Mouse (Mus musculus): ENCODE data around the gene Fryl. TPM values are rescaled to one million over a fixed set of nuclear protein-coding genes. Genes with fewer than 3 reads are reported as not detected.

Gene Fryl
- polyA plus RNA-seq, 1 experiment = 69.8 TPM

DNA sequence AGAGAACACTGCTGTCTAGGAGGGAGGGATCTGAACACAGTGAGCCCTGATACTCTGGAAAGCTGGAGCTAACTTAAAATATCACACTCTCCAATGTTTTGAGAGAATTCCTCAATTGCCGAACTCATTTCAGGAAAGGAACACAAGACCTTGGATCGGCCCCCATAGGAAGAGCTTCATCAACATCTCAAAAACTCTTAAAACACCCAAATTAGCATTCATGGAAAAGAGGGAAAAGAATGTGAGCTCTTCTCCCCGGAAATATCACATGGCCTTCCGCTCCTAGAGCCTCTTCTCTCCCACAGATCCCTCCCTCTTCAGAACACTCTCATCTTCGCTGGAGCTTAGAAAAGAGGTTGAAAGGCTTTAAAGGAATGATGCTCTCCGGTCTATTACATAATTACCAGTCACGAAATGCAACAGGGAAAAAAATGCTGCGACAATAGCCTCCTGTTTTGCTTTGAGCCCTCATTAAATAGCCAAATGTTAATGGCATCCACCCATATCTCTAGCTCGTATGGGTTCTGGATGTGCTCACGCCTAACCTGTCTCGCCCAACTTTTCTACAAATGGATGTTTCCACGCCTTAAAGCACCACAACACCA, 84.4 kb downstream of the Fryl start:
- no peak for TF ChIP-seq POLR2A (IDR thresholded peaks at IDR 0.05; ENCODE audit: borderline replicate concordance, extremely low read depth, insufficient read depth, insufficient read length, poor library complexity, severe bottlenecking)
- TF ChIP-seq CTCF (IDR thresholded peaks at IDR 0.05; ENCODE audit: borderline replicate concordance, extremely low read depth, insufficient read depth, insufficient read length) = no peak
- DNase-seq (ENCODE audit: low read depth) = no peak

DNA sequence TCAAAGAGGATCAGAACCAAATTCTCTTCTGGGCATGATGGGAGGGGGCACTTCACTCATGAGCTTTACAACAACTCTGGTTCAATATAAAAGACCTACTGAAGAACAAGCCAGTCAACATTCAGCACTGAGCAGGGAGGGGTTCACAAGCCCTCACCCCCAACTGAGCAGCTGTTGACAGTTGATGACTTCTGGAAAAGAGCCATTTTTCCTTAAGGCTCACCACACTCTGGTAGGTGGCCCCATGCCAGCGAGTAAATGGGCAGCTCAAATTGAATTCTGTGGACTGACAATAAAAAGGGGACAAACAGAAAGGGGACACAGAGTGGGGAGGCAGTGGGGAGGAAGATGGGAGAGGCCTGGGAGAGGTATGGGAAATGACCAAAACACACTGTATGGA, 85.2 kb downstream of the Fryl start:
- peak; percentile 84 for DNase-seq (ENCODE audit: low read depth)
- no peak for TF ChIP-seq CTCF (IDR thresholded peaks at IDR 0.05; ENCODE audit: borderline replicate concordance, extremely low read depth, insufficient read depth, insufficient read length)
- TF ChIP-seq POLR2A (IDR thresholded peaks at IDR 0.05; ENCODE audit: borderline replicate concordance, extremely low read depth, insufficient read depth, insufficient read length, poor library complexity, severe bottlenecking) = no peak

DNA sequence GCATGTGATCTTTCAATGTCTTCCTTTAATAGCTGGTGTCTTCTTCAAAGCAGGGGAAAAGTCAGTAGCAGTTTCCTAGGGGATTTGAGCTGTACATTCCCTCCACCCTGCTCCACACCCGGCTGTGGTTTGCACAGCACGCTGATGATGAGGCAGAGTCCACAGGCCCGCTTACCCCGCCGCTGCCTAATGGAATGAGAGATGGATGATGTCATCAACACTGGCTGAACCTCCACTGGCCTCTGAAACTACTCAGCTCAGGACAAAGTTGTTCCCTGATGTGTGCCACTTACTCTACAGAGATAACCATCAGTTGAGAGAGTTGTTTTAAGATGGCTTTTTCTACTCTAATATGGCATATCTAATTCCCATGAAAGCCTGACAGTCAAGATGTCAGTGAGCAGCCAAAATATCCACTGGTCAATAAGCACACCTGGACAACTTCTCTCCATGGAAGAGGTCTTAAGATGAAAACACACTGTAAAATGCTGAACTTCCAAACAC, 87.6 kb downstream of the Fryl start:
- DNase-seq (ENCODE audit: low read depth) = peak; percentile 43
- TF ChIP-seq CTCF (IDR thresholded peaks at IDR 0.05; ENCODE audit: borderline replicate concordance, extremely low read depth, insufficient read depth, insufficient read length) (no peak), POLR2A (IDR thresholded peaks at IDR 0.05; ENCODE audit: borderline replicate concordance, extremely low read depth, insufficient read depth, insufficient read length, poor library complexity, severe bottlenecking) (no peak)

GRCm38 (mm10) chr5:73167976-73168768, 88.2 kb downstream of the Fryl start:
- DNase-seq (ENCODE audit: low read depth) = peak; percentile 83
- no peak for TF ChIP-seq CTCF (IDR thresholded peaks at IDR 0.05; ENCODE audit: borderline replicate concordance, extremely low read depth, insufficient read depth, insufficient read length)
- TF ChIP-seq POLR2A (IDR thresholded peaks at IDR 0.05; ENCODE audit: borderline replicate concordance, extremely low read depth, insufficient read depth, insufficient read length, poor library complexity, severe bottlenecking) = no peak

- TF ChIP-seq CTCF (IDR thresholded peaks at IDR 0.05; ENCODE audit: borderline replicate concordance, extremely low read depth, insufficient read depth, insufficient read length) = no peak
- TF ChIP-seq POLR2A (IDR thresholded peaks at IDR 0.05; ENCODE audit: borderline replicate concordance, extremely low read depth, insufficient read depth, insufficient read length, poor library complexity, severe bottlenecking) = no peak
- peak; percentile 54 for DNase-seq (ENCODE audit: low read depth)
These were observed 92.4 kb downstream of the Fryl start for GRCm38 (mm10) chr5:73163970-73164369.

DNA sequence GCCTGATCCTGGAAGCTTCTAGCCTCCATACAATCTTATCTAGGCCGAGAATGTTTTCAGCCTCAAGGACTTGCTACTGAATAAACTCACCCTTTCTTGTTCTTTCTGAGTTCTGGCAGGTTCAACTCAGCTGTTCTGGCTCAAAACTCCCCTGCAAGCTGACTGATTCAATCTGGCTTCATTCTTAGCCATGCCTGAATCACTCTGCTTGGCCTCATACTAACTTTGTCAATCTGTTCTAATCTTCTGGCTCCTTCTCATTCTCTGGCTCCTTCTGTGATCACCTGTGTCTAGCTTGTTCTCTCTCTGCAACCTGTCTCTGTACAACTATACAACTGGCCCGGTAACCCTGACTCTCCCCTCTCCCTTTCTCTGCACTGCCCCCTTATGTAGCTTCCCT, 93.9 kb downstream of the Fryl start:
- DNase-seq (ENCODE audit: low read depth) = peak; percentile 41
- no peak for TF ChIP-seq CTCF (IDR thresholded peaks at IDR 0.05; ENCODE audit: borderline replicate concordance, extremely low read depth, insufficient read depth, insufficient read length)
- TF ChIP-seq POLR2A (IDR thresholded peaks at IDR 0.05; ENCODE audit: borderline replicate concordance, extremely low read depth, insufficient read depth, insufficient read length, poor library complexity, severe bottlenecking) = no peak

GRCm38 (mm10) chr5:73160440-73160839, 96.0 kb downstream of the Fryl start:
- peak; percentile 47 for DNase-seq (ENCODE audit: low read depth)
- TF ChIP-seq POLR2A (IDR thresholded peaks at IDR 0.05; ENCODE audit: borderline replicate concordance, extremely low read depth, insufficient read depth, insufficient read length, poor library complexity, severe bottlenecking) (no peak), CTCF (IDR thresholded peaks at IDR 0.05; ENCODE audit: borderline replicate concordance, extremely low read depth, insufficient read depth, insufficient read length) (no peak)

GRCm38 (mm10) chr5:73157502-73157901, 98.9 kb downstream of the Fryl start:
- DNase-seq (ENCODE audit: low read depth) = no peak
- no peak for TF ChIP-seq CTCF (IDR thresholded peaks at IDR 0.05; ENCODE audit: borderline replicate concordance, extremely low read depth, insufficient read depth, insufficient read length)
- no peak for TF ChIP-seq POLR2A (IDR thresholded peaks at IDR 0.05; ENCODE audit: borderline replicate concordance, extremely low read depth, insufficient read depth, insufficient read length, poor library complexity, severe bottlenecking)

DNA sequence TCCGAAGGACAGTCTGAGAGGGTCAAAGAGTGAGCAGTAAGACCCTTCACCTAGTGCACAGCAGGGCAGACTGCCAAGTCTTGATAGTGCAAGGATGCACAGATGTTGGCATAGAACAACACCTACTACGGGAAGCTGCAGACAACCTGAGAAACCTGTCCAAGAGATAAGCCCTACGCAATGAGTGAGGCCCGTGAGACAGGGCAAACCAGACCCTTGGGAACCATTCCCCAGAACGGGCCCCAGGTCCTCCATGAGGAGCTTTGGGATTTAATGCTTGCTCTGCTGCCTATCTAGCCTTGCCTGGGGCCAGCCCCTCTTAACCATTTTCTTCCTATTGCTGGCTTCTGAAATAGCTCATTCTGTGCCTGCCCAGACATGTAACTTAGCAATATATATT, 99.4 kb downstream of the Fryl start:
- DNase-seq (ENCODE audit: low read depth) = no peak
- TF ChIP-seq POLR2A (IDR thresholded peaks at IDR 0.05; ENCODE audit: borderline replicate concordance, extremely low read depth, insufficient read depth, insufficient read length, poor library complexity, severe bottlenecking) = no peak
- no peak for TF ChIP-seq CTCF (IDR thresholded peaks at IDR 0.05; ENCODE audit: borderline replicate concordance, extremely low read depth, insufficient read depth, insufficient read length)

DNA sequence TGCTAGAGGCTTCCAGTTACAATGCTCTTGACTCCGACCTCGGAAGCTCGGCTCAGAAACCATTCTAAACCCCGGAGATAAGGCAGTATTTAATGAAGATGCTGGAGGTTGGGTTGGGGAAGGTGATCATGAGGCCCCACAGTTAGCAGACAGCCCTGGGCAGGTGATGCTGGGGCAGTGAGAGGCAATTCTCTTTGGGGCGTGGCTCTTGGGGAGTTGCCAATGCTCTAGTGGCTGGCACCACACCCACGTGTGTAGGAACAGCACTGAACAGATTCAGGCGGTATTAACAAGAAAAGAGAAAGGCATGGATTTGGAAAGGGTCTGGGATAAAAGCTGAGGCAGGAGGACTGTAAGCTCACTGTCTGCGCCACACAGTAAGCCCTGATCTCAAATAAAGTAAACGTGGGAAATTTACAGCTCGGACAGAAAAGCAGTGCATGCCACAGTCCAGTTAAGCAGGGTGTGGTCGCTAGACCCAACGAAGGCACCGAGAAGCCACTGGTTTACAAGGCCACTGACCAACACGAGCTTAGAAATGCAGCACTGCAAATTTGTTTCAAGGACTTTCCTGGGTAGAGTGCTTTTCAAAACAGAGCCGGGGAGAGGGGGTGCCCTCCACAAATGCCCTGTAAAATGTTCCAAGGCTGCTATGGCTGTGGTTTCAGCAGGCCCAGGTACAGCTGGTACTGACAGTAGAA, 100.0 kb downstream of the Fryl start:
- no peak for DNase-seq (ENCODE audit: low read depth)
- TF ChIP-seq POLR2A (IDR thresholded peaks at IDR 0.05; ENCODE audit: borderline replicate concordance, extremely low read depth, insufficient read depth, insufficient read length, poor library complexity, severe bottlenecking) = no peak
- no peak for TF ChIP-seq CTCF (IDR thresholded peaks at IDR 0.05; ENCODE audit: borderline replicate concordance, extremely low read depth, insufficient read depth, insufficient read length)

- no peak for TF ChIP-seq POLR2A (IDR thresholded peaks at IDR 0.05; ENCODE audit: borderline replicate concordance, extremely low read depth, insufficient read depth, insufficient read length, poor library complexity, severe bottlenecking)
- TF ChIP-seq CTCF (IDR thresholded peaks at IDR 0.05; ENCODE audit: borderline replicate concordance, extremely low read depth, insufficient read depth, insufficient read length) = no peak
- DNase-seq (ENCODE audit: low read depth) = no peak
These were observed 102.5 kb downstream of the Fryl start for GRCm38 (mm10) chr5:73153802-73154465.

All from brain, embryonic 14.5 days (tissue).